Mouse (Mus musculus) thymus, postnatal 25 days (tissue): ENCODE data around the gene Snrpb.

Experiments
- DNase-seq: peaks from one replicate; pipeline ENCODE4 v3.0.0; 2022

Snrpb gene

DNA sequence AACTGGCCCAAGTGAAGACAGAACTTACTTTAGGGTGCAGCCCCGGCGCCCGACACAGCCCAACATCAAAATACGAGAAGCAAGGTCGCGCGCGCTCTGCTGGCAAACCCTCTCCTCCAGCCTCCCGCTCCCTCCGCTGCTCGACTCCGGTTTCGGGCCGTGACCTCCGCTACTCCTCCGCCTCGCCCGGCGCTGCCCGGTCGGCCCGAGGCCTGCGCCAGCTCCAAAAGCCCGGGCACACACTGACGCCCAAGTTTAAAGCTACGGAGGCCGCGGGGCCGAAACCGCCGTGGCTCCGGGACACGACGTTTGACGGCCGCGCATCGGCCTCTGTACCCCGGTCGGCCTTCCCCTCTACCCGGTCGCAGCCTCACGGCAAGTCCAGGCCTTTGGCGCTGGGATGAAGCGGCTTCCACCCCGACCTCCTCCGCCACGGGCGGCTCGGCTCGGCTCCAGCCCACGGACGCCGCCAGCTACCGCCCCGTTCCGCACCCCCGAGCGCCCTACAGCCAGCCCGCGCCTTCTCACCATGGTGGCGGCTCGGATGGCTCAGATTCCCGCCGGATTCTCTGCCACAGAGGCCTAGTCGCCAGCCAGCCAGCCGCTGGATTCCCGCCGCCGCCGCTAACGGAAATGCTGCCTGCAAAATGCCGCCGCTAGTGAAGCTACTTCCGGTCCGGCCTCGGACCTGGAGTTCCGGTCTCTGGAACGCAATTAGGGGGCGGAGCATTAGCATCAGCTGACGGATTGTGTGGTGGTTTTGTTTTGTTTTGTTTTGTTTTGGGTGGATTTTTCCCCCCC lies at the start of gene Snrpb:
TSS of gene Snrpb (minus strand) at position 698 of the 801 bp plus-strand sequence.
- peak; percentile 80 for DNase-seq

DNA sequence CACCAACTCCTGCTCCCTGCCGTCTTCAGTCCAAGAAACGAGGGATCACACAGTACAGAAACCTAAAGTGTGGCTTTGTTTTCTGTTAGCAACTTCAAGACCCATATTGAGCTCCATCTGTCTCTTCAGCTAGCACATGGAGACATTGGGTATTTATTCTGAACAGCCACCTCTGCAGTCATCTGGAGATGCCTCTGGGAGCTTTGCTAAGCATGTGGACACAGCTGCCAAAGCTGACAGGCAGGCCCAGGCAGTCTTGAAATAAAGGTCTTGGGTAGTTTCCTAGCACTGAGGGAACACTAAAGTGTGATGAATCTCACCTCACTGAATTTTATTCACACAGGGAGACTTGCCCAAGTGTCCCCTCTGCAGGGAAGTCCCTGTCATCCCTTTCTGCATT lies 32.4 kb upstream of the Snrpb start:
- DNase-seq: no peak

DNA sequence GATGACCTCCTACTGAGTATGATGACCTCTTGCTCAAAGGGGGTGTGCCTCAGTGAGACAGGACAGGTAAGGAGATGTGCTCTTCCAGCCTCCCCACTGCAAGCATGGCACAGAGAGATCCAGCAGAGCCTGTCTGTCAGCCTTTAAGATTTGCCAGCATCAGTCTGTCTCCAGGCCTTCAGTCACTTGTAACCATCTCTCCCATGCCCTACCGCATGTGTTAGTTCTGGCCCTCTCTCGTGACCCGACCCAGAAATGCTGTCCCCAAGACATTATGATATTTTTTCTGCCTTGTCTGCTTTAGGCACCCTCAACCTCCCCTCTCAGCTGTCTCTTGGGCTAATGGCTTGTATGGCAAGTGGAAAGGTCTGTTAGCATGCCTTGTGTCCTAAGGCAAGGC lies 30.4 kb upstream of the Snrpb start:
- DNase-seq: no peak

DNA sequence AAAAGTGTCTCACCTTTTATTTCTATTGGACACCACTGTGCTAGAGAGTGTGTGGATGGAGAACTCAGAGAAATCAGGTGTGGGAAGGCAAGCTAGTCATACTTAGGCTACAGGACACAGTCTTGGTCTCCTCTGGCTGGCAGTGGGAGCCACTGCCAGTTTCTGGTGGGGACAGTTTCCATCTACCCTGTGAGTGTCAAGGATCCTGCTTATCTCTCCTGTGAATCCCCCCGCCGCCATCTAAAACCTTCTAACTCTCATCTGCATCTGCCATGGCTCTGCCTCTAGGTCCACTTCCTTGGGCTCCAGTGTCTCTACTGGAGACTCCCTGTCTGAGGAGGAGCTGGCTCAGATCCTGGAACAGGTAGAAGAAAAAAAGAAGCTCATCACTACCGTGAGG lies 28.8 kb upstream of the Snrpb start:
- DNase-seq: no peak

DNA sequence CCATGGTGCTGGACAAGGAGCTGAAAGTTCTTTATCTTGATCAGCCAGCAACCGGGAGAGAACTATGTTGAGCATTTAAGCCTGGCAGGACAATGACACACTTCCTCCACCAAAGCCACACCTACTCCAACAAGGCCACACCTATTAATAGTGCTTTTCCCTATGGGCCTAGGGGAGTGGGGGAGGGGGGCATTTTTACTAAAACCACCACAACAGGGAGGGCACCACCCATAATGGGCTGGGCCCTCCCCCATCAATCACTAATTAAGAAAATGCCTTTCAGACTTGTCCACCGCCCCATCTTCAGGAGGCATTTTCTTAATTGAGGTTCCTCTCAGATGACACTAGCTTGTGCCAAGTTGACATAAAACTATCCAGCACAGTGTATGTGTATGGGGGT lies 28.2 kb upstream of the Snrpb start:
- no peak for DNase-seq

DNA sequence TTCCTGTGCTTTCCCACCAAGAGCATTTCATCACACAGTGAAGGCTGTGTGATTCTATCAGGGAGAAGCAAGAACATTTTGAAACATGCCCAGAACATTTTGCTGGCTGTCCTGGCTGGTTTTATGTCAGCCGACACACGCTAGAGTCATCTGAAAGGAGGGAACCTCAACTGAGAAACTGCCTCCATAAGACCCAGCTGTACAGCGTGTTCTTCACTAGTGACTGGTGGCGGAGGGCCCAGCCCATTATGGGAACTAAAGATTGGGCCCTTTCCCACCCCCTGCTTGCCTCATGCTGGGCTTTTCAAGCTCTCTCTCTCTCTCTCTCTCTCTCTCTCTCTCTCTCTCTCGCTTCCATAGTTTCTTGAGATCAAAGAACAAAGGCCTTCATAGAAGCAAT lies 21.8 kb upstream of the Snrpb start:
- no peak for DNase-seq

DNA sequence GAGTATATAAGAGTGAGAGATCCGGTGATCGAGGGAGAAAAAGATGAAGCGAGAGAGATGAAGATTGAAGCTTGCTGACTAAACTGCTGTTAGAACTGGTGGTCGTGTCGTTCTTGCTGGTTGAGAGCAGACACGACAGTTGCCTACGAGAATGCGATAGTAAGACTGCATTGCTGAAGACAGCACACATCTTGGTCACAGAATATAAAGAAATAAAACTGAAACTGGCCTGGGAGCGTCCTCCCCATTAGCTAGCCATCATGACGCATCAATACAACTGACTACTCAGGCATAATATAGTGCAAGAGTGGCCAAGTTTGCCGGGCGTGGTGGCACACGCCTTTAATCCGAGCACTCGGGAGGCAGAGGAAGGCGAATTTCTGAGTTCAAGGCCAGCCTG lies 15.7 kb upstream of the Snrpb start, which contains the start of gene Tmc2:
TSS of gene Tmc2 (plus strand) at position 301 of the 400 bp plus-strand sequence.
- DNase-seq: no peak

DNA sequence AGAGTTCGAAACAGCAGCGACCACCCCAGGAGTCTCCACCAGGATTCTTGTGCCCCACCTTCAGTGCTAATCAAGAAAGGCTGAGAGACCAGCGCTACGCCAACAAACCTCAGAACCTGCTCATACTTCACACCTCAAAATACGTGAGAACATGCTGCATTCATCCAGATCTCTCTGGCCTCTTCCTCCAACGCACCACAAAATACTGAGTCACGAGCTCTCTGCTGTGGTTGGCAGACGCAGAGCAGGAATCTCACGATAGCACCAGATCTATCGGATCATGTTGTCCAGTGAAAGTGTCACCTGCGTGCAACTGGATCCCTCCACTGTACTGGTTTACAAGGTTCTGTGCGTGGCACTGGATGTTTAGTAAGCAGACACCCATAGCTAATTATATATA lies 9.2 kb upstream of the Snrpb start:
- no peak for DNase-seq

DNA sequence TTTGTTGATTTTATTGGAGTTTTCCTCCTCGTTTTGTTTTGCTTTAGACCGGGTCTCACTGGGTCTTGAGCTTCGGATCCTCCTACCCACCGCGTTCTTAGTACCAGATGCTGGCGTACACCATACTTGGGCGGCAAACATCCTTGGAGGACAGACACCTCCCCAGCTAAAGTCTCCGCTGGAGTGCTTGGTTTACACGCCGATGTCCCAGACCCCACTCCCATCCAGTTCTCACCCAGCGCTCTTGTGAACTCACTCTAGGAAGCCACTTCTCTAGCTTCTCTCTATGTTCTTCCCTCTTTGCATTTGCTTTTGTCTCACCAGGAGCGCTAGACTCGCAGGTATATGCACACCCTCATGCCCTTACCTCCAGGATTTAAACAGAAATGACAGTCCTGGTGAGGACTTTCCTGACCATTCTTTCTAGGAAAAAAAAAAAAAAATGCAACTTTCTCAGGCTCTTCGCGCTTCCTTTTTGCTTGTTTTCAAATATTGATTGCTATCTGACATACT lies 360 bp upstream of the Snrpb start:
- DNase-seq: no peak

DNA sequence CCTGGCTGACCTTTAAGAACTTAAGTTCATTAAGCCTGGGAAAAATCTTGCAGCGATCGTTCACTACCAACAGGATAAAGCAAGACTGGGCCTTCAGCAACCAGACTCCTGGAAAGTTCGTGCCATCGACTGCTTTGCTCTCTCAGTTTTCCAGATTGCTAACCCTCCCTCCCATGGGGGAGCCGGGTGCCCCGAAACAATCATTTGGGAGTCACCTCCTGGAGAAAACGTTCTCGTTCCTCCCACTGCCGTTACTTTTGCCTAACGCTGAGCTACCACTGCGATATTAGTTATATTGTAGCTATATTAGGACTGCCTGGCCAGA lies 860 bp downstream of the Snrpb start:
- no peak for DNase-seq

DNA sequence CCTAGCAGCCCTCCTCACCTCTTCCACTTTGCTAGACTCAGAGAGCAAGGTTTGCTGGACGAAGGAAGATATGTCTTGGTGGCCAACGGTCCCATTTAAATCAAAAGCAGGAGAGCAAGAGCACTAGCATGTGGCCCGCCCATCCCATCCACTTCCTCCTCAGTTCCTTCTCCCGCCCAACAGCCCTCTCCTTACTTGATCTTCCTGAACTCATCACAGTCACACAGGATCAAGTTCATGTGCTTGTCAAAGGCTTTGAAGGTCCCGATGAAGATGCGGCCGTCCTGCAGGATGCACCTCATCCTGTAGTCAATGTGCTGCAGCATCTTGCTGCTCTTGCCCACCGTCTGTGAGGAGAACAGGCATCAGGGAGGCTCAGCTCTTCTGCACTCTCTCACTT lies 2.4 kb downstream of the Snrpb start:
- DNase-seq: no peak

DNA sequence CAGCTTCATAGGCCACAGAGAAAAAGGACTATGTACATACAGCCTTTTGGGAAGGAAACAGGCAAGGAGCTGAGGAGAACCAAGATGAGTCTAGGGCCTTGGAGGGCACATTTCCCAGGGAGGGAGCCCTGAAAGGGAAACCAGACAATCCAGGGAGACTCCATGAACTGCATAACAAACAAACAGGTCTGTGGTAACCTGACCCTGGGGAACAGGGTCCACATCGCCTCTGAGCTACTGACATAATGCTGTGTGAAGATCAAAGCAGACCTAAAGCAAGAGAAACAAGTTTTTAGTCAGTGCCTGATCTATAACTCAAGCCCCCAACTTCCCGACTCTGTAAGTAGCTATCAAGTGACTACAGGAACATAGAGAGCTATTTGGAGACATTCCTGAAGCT lies 7.5 kb downstream of the Snrpb start:
- no peak for DNase-seq

DNA sequence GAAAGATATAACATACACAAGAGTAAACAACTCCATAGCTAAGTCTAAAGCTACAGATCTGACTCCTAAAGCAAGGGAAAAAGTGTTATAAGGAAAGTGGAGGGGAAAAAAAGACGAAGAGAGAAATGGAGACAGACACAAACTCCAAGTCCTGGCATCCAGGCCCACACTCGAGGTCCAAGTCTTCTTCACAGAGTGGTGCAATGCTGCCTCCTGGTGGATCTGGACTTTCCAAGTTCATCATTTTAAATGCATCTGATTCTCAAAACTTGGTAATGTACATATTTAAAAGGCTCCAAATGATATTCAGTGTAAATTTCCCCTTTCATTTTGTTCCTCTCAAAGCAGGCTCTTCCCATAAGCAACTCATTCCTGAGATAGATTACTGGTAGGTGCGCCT lies 11.3 kb downstream of the Snrpb start:
- peak; percentile 27 for DNase-seq

DNA sequence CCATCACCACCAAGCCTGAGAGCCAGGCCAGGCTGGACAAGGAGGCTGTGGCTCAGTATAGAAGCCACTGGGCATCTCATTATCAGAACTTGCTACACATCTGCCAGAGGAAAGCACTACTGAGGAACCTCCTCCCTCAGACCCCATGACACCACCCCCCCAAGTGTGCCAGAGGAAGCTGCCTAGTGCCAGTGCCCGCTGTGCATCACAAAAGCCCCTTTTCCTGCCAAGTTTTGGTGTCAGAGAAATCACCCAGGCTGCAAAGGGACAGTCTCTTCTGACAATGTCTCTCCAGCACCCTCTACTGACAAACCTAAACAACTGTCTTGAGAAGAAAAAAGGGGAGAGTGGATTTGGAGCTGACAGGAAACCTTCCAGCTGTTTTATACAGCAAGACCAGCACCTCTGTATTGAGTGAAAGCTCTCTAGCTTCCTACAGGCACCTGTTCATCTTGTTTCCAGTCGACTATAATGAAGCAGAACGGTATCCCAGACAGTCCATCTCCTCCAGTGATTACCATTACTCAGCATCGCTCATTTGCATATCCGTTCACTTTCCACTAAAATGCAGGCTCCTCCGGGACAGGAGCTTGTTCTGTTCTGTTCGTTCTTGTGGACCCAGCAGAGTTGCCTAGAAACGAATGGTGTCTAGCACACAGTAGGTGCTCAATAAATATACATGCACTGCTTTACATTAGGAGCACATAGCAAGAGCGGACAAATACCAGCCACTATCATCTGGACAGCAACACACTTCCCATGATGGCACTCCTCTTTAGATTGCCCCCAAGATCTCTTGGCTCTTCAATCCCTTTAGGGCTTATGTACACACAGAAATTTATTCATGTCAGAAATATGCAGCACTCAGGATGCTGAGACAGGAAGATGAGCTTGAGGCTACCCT lies 12.6 kb downstream of the Snrpb start:
- DNase-seq: no peak

DNA sequence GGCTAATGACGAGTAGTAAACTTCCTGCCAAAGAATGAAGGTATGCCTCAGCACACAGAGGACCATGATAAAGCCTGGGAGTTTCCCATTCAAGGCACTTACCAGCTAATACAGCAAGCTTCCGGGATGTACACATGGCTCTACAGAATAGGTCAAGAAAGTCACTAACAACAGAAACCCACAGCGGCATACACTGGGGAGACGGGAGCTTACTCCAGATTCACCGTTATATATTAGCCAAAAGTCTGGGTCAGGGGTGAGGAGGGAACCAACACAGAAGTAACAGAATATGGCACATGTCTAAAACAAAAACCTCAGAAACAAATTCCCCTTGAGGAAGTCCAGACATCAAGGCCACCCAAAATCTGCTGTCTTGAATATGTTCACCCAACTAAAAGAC lies 16.5 kb downstream of the Snrpb start:
- DNase-seq: no peak

DNA sequence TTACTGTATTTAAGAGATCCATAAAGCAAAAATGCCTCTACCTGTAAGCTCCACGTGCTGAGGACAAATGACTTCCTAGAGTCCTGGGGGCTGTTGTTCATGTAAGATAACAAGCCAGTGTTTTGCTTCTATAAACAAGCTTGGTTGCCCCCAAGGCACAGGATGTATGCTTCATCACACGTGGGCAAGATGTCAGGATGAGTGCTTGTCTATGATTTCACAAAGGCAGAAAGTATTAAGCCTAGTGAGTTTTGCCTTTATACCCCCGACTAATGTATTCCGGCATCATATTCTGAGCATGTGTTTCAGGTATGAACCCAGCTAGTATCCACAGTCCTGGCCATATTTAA lies 21.1 kb downstream of the Snrpb start:
- DNase-seq: no peak

DNA sequence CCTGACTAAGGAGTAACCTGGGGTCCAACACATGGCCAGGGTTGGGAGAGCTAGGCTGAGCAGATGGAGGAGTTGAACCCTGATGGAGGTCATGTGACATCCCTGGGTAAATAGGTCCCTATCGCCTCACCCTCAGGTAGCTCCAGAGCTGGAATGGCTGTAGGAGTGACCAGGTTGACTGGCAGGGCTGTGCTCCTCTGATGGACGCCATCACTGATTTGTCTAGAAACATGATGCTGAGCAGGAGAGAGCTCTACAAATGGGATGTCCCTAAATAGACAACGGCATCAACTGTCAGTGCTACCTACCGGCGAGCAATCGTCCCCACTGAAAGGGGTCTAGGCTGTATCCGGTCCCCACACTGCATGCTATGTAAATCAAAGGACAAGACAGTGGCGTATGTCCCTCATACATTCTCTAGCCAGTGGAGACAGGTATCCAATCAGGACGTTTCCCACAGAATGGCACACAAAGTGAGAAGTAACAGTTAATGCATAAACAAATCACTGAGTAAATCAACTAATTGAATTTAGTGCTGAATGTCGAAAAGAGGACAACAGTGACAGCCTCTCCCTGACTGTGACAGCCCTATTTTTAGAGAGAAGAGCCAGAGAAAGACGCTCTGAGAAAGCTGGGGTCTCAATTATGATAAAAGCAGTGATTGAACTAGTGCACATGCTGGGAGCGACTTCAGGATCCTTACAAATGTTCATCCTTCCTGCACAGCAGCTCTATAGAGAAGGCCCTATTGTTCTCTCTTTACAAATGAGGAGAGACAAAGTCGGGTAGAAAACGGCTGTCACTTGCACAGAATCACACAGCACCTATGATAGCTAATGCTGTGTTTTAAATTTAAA lies 21.7 kb downstream of the Snrpb start:
- no peak for DNase-seq

DNA sequence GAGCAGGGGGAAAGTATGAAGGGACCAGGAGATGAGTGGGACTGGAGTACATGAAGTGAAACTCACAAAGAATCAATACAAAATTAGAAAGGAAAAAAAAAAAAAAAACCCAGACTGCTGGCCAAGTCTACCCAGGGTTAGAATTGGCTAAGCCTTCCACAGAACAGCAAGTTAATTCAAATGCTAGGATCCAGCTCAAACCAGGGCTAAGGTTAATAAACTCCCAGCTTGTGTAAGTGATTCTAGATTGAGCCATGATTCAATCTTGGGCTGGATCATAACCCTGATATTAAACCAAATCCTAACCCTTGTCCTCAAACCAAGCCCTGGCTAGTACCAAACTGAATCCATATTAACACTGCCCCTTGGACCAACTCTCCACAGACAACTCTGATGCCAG lies 23.4 kb downstream of the Snrpb start:
- no peak for DNase-seq

DNA sequence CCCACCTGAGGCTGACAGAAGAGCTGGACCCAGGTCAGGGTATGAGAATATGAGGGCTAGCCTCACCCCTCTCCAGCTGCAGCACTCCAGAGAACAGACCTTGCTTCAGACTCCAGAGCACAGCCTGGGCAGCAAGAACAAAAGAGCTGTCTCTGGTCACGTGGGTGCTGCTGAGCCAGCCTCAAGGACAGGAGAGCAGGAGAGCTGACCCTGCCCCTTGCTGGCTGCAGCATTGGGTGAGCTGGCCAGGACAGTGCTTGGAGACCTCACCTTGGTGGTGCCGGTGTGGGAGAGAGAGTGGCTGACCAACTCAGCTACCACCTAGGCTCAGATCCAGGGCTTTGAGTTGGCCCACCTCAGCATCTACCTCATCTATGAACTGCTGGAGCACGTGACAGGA lies 24.0 kb downstream of the Snrpb start:
- DNase-seq: no peak

DNA sequence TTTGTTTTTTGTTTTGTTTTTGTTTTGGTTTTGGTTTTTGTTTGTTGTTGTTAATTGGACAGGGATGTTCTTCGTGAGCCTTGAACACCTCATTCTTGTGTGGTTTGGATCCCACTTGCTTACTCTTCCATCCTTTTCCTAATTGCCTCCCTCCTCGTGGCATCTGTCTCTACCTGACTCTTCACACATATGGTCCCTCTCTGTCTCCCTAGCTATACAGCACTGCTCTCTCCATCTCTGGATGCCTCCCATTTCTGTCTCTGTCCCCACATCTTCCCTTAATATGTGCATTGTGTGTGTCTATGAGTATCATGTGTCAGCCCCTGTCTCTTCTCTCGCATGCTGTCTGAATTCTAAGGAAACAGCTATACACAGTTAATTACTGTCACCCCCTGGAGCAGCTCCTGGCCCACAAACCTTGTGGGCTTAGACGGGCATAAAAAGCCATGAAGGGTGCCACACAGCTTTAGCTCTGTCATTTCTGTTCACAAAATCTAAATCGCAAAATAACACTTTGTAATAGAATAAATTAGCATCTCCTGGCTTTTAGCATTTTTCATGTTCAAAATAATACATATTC lies 33.0 kb downstream of the Snrpb start:
- no peak for DNase-seq

DNA sequence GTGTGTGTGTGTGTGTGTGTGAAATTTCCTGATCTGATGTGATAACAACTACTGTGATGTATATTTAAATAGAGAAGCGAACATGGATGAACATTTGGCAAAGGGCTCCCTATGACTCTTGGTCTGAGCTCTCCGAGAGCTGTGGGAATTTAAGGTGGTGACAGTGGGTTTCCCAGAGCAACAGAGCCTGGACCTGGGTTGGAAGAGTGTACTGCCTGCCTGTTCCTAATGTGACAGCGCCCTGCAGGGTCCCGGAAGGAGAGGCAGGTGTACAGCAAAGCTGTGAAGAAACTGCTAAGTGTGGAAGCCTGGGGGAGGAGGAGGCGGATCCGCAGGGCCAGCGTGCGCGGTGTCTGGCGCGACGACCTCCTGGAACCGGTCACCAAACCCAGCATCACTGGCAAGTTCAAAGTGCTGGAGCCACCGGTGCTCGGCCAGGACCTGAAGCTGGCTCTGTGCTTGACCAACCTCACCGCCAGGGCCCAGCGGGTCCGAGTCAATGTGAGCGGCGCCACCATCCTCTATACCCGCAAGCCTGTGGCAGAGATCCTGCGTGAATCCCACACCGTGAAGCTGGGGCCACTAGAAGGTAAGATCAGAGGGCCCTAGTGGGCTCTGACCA lies 34.4 kb downstream of the Snrpb start:
- no peak for DNase-seq

DNA sequence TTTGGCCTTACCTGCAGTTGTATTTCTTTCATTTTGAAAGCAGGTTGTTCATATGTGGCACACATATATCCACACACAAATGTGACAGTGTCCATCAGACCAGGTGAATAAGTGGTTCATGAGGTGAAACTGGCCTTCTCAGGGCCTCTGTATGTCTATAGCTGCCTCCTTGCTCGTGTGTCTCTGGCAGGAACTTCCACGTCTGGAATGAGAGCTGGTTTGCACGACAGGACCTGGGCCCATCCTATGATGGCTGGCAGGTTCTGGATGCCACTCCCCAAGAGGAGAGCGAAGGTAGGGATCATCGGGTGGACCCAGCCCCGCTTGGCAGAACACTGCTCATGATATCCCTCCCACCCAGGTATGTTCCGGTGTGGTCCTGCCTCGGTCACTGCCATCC lies 36.2 kb downstream of the Snrpb start:
- DNase-seq: no peak
